Mouse (Mus musculus): ENCODE results near the gene Tcp11l2. TPM values are rescaled to one million over a fixed set of nuclear protein-coding genes. Genes with fewer than 3 reads are reported as not detected.

Gene Tcp11l2
- polyA plus RNA-seq, 1 experiment from 2014 or later, result 20.0 TPM

DNA sequence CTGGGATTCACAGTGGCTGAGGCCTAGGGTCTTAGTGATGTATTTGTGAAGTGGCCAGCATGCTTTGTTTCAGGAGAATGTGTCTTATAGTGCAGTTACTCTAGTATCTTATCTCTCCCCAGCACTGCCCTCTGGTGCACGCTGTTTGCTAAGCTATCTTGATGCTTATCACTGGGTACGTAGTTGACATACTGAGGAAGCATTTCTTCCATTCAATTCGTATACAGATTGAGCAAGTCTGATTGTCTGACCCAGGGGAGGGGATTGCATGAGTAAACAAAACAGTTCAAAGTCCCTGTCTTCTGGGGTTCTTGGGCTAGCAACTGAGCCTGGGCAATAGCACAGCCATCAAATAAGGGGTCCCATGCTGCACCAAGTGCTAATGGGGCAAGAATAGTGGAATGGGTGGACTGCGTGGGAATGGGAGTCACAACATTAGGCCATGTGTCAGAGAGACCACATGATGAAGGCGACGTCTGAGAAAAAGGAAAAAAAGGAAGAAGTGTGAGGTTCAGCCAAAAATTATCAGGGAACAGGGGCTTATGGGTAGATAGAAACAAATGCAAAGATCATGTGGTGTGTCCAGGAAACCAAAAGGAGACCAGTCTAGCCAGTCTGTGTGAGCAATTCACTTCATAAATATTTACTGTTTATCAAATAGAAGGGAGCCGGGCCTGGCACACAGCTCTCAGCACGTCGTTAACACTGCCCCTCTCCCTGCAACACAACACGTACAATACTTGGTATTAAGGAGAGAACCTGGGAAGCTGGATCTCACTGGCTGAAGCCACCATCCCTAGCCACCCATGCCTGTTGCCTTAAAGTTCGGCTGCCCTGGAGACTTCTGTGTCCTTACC lies 33.4 kb upstream of the Tcp11l2 start:
- ATAC-seq (ENCODE audit: low FRiP score), result no peak
- WGBS, result 81% methylated on average over 11 of the region's 11 CpGs

DNA sequence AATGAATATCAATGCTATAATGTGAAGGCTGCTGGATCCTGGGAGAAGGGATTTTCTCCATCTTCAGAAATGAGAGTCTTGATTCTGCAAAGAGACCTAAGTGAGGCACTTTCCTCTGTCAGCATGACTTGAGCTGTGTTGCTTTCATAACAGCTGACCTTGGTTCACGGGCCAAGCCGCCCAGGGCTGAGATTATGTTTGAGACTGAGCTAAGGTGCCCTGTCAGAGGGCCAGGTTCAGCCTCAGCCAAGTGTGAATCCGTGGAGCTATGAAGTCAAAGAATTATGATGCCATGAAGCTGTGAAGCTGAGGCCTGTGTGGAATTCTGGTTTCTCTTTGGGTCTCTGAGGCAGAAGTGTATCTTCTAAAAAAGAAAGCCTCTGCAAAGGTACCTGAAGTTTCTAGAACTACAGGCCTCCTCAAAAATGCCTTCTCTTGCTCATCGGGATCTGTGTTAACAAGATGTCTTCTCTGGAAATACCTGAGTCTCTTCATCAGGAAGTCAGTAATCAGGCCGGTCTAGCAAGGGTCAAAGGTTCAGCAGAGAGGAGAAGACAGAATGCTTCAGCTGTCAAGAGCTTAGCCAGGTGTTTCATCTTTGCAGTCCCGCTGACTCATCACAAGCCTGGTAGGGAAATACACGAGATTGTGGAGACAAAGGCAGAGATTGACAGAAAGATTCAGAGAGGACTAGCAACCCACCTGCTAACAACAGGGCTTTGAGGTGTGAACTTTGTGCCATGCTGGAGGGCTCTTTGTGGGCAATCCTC lies 31.4 kb upstream of the Tcp11l2 start:
- H3K36me3 ChIP-seq, result no peaks in the 10 kb centered on the region
- no peaks in the 10 kb centered on the region for H3K9me3 ChIP-seq (replicated peaks)
- H3K27ac ChIP-seq, result no peak overlapping the region
- no peak overlapping the region for H3K4me2 ChIP-seq (replicated peaks)
- no peaks in the 10 kb centered on the region for H3K27me3 ChIP-seq
- no peak overlapping the region for H3K4me3 ChIP-seq
- H3K4me1 ChIP-seq, result no peaks in the 10 kb centered on the region
- no peak for ATAC-seq (ENCODE audit: low FRiP score)
- no peak overlapping the region for H3K9ac ChIP-seq
- 71% methylated on average over 7 of the region's 7 CpGs for WGBS

More for the DNA sequence above, 33.4 kb upstream of the Tcp11l2 start:
- no peak overlapping the region for H3K4me3 ChIP-seq
- no peaks in the 10 kb centered on the region for H3K36me3 ChIP-seq
- H3K9me3 ChIP-seq (replicated peaks), result no peaks in the 10 kb centered on the region
- no peak overlapping the region for H3K27ac ChIP-seq
- no peaks in the 10 kb centered on the region for H3K27me3 ChIP-seq
- H3K9ac ChIP-seq, result no peak overlapping the region
- H3K4me1 ChIP-seq, result no peaks in the 10 kb centered on the region
- no peak overlapping the region for H3K4me2 ChIP-seq (replicated peaks)

DNA sequence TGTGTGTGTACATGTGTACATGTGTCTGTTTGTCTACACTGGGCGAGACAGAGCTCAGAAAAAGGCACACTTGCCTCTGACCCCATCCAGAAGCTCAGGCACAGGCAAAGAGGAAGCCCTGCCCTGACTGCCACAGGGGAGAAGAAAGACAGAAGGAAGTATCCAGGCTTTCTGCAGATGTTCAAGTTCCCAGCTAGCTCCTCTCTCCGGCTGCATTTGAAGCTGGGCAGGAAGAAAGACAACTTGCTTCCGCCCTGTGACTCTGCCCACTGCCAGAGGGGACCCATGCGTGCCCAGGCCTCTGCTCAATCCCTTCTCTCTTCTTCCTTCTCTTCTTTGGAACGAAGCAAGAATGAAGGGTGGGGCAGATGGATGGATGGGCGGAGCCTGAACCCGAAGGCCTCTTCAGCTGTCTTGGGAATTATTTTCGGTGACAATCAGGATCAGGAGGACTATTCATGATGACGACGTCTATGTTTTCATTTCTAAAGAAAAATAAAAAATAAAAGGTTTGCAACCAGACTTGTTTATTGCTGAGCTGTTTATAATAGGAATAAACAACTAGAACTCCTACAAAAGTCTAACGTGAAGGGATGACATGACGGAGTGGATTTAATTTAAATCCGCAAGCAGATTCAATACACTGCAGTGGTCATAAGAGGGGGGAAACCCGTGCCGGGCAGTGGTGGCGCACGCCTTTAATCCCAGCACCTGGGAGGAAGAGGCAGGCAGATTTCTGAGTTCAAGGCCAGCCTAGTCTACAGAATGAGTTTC lies 27.1 kb upstream of the Tcp11l2 start:
- WGBS, result 86% methylated on average over 17 of the region's 17 CpGs
- no peak overlapping the region for H3K4me2 ChIP-seq (replicated peaks)
- no peaks in the 10 kb centered on the region for H3K36me3 ChIP-seq

DNA sequence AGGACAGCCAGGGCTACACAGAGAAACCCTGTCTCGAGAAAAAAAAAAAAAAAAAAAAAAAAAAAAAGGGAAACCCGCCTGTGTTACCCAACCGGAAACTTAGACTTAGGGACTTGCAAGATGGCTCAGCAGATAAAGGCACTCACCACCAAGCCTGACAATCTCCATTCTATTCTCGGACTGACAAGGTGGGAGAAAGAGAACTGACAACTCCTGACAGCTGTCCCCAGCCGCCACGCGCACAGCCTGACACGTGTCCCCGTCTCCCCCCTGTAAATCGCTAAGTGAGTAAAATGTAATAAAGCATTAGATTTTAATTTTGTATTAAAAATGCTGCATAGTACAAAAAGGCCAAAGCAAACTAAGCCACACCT lies 26.5 kb upstream of the Tcp11l2 start:
- WGBS, result 79% methylated on average over 10 of the region's 10 CpGs
- H3K36me3 ChIP-seq, result no peaks in the 10 kb centered on the region
- H3K9ac ChIP-seq, result no peak overlapping the region
- H3K27ac ChIP-seq, result no peak overlapping the region
- no peak overlapping the region for H3K4me3 ChIP-seq
- no peak overlapping the region for H3K4me2 ChIP-seq (replicated peaks)
- ATAC-seq (ENCODE audit: low FRiP score), result no peak
- no peaks in the 10 kb centered on the region for H3K27me3 ChIP-seq
- H3K9me3 ChIP-seq (replicated peaks), result no peaks in the 10 kb centered on the region
- H3K4me1 ChIP-seq, result no peaks in the 10 kb centered on the region

More for the DNA sequence above, 27.1 kb upstream of the Tcp11l2 start:
- Histone ChIP-seq H3K9me3 (replicated peaks) (no peaks in the 10 kb centered on the region), H3K4me1 (no peaks in the 10 kb centered on the region), H3K27me3 (no peaks in the 10 kb centered on the region), H3K27ac (no peak overlapping the region), H3K9ac (no peak overlapping the region), H3K4me3 (no peak overlapping the region)
- no peak for ATAC-seq (ENCODE audit: low FRiP score)

DNA sequence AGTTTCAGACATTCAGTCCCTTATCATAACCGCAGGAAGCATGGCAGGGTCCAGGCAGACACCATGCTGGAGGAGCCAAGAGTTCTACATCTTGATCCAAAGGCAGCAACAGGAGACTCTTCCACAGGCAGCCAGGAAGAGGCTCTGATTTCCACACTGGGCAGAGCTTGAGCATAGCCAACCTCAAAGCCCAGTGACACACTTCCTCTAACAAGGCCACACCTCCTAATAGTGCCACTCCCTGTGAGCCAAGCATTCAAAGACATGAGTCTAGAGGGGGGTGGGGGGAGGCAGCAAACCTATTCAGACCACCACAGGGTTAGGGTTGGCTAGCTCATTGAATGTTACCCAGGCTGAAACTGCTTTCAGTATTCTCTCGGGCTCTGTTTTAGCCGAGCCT lies 24.6 kb upstream of the Tcp11l2 start:
- H3K27me3 ChIP-seq, result no peaks in the 10 kb centered on the region
- ATAC-seq (ENCODE audit: low FRiP score), result no peak
- WGBS, result 93% methylated on average over 3 of the region's 3 CpGs
- no peaks in the 10 kb centered on the region for H3K36me3 ChIP-seq
- no peak overlapping the region for H3K27ac ChIP-seq
- H3K9me3 ChIP-seq (replicated peaks), result no peaks in the 10 kb centered on the region
- H3K4me1 ChIP-seq, result no peaks in the 10 kb centered on the region
- H3K4me3 ChIP-seq, result no peak overlapping the region
- no peak overlapping the region for H3K4me2 ChIP-seq (replicated peaks)
- H3K9ac ChIP-seq, result no peak overlapping the region

DNA sequence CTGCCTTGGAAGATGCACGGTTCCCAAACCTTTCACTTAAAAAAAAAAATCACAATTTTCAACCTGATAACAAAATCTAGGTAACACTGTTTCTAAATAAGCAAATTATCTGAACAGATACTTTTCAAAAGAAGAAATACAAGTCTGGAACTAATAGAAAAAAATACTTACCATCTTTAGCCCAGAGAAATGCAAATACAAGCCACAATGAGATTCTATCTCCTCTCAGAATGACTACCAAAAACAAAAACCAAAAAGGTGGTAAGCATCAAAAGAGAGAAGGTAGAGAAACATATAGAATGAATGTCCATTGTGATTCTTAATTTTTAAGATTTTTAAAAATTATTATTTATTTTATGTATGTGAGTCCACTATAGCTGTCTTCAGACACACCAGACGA lies 23.9 kb upstream of the Tcp11l2 start:
- no peaks in the 10 kb centered on the region for H3K27me3 ChIP-seq
- ATAC-seq (ENCODE audit: low FRiP score), result no peak
- H3K9ac ChIP-seq, result no peak overlapping the region
- no peak overlapping the region for H3K4me3 ChIP-seq
- no peaks in the 10 kb centered on the region for H3K36me3 ChIP-seq
- no peak overlapping the region for H3K4me2 ChIP-seq (replicated peaks)
- no peaks in the 10 kb centered on the region for H3K9me3 ChIP-seq (replicated peaks)
- 95% methylated on average over 2 of the region's 2 CpGs for WGBS
- H3K27ac ChIP-seq, result no peak overlapping the region
- H3K4me1 ChIP-seq, result no peaks in the 10 kb centered on the region

DNA sequence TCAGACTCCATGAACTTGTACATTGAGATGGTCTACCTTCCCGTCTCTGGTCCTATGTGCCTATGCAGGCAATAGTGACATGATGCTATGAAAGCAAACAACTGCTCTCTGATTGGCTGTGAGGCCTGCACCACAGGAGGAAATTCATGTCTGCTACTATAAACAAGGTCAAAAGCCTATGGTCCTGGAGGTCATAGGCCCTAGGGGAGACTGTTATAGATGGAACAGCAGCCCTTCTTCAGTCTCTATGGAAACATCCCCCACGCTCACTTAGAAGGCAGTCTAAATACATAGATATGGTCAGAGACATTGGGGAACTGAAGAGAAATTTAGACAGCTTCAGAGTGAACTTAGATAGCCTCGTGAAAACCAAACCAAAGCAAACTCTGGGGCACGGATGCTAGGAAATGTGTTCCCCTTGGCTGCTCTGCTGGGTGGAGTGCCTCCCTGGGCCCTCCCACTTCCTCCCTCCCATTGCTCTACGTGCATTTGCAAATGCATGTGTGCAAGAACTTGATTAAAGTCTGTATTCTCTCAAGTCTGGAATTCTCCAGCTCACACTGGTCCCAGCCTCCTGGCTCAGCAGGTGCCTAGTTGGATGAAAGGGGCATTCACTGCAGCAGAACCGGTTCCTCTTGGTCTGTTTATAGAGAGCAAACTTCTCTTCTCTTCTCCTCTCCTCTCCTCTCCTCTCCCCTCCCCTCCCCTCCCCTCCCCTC lies 22.0 kb upstream of the Tcp11l2 start:
- no peak for ATAC-seq (ENCODE audit: low FRiP score)

DNA sequence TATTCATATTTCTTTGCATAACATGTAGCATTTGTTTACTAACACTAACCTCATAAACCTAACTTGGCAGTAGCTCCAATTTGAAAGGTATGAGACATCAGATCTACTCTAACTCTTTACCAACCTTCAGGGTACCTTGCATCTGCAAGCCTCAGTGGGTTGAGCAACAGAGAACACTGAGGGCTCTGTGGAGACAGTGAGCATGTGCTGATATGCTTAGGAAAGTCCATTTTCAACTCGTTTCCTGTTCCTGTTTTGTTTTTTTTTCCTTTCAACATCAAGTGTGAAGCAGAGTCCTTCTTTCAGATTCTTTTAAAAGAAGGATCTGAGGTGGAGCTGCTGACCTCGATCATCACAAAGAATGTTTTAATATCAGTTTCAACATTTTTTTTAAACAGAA lies 20.3 kb upstream of the Tcp11l2 start:
- H3K36me3 ChIP-seq, result no peaks in the 10 kb centered on the region
- WGBS, result 77% methylated on average over 2 of the region's 2 CpGs
- no peak overlapping the region for H3K4me2 ChIP-seq (replicated peaks)
- H3K27me3 ChIP-seq, result peaks cover 3% of the 10 kb centered on the region
- H3K4me1 ChIP-seq, result no peaks in the 10 kb centered on the region
- ATAC-seq (ENCODE audit: low FRiP score), result no peak
- no peak overlapping the region for H3K27ac ChIP-seq
- H3K4me3 ChIP-seq, result no peak overlapping the region
- H3K9ac ChIP-seq, result no peak overlapping the region
- H3K9me3 ChIP-seq (replicated peaks), result 0 out of 2 replicates have a peak, but pooled peaks cover 5% of the 10 kb centered on the region

More for the DNA sequence above, 22.0 kb upstream of the Tcp11l2 start:
- H3K4me2 ChIP-seq (replicated peaks), result no peak overlapping the region
- no peak overlapping the region for H3K4me3 ChIP-seq
- whole genome bisulfite sequencing, result 31% methylated on average over 6 of the region's 6 CpGs
- H3K9me3 ChIP-seq (replicated peaks), result 0 out of 2 replicates have a peak, but pooled peaks cover 5% of the 10 kb centered on the region
- H3K9ac ChIP-seq, result no peak overlapping the region
- no peaks in the 10 kb centered on the region for H3K36me3 ChIP-seq
- no peaks in the 10 kb centered on the region for H3K4me1 ChIP-seq
- no peak overlapping the region for H3K27ac ChIP-seq
- H3K27me3 ChIP-seq, result no peaks in the 10 kb centered on the region

DNA sequence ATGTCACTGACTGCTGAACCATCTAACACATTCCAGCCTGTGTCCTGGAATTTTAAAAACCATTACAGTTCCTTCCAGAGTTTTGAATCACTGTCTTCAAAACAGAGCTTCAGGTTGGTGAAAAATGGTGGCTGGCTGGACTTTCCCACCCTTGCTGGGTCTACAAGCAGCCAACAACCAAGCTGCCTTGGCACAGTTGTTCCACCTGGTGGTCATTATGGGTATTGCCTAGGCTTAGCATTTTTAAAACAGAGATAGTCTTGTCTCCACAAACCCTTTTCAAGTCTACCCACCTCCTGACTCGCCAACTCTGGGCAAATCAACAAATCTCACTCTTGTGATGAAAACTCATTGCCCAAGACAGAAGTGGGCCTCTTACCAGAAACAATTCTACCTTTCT lies 17.9 kb upstream of the Tcp11l2 start:
- 94% methylated on average over 1 of the region's 1 CpGs for WGBS
- no peak for ATAC-seq (ENCODE audit: low FRiP score)
- no peak overlapping the region for H3K4me2 ChIP-seq (replicated peaks)

DNA sequence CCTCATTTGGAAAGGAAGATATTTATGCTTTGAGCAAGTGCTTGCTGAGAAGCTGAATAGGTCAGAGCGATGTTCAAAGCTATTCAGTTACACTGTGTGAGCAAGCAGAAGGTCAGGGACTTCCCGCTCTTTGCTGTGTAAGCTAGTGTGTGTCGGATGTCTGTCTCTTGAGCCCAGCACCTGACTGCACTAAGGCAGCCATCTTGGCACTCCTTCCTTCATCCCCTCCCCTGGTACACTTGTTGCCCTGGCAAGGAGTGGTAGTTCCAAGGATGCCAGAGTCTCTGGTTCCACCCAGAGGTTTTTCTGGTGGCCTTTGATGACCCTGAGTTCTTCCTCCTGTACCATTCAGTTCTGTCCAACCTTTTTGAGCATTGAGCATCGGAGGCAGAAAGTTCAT lies 16.4 kb upstream of the Tcp11l2 start:
- H3K27me3 ChIP-seq, result peaks cover 3% of the 10 kb centered on the region
- no peak overlapping the region for H3K27ac ChIP-seq
- no peak overlapping the region for H3K4me2 ChIP-seq (replicated peaks)
- H3K36me3 ChIP-seq, result no peaks in the 10 kb centered on the region
- no peak overlapping the region for H3K9ac ChIP-seq
- no peak for ATAC-seq (ENCODE audit: low FRiP score)
- H3K4me3 ChIP-seq, result no peak overlapping the region
- 0 out of 2 replicates have a peak, but pooled peaks cover 4% of the 10 kb centered on the region for H3K4me1 ChIP-seq
- 85% methylated on average over 4 of the region's 4 CpGs for WGBS
- H3K9me3 ChIP-seq (replicated peaks), result 0 out of 2 replicates have a peak, but pooled peaks cover 5% of the 10 kb centered on the region

More for the DNA sequence above, 17.9 kb upstream of the Tcp11l2 start:
- peaks cover 3% of the 10 kb centered on the region for H3K27me3 ChIP-seq
- no peak overlapping the region for H3K4me3 ChIP-seq
- no peak overlapping the region for H3K27ac ChIP-seq
- H3K36me3 ChIP-seq, result no peaks in the 10 kb centered on the region
- H3K9ac ChIP-seq, result no peak overlapping the region
- 0 out of 2 replicates have a peak, but pooled peaks cover 5% of the 10 kb centered on the region for H3K9me3 ChIP-seq (replicated peaks)
- 0 out of 2 replicates have a peak, but pooled peaks cover 4% of the 10 kb centered on the region for H3K4me1 ChIP-seq

DNA sequence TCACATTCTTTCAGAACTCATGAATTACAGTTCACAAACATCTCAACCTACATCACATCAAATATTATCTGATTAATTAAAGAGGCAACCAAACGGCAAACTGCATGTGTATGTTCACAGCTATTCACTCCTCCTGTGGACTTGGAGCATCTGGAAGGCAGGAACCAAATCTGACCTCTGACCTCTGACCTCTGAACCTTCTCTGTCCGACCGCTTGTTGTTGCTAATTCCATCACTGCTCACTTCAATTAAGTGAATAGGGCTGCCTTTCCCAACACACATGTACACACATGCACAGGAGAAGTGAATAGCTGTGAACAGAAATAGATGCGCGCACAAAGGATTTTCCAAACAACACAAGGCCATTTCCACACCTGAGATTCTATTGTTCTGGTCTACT lies 14.3 kb upstream of the Tcp11l2 start:
- Histone ChIP-seq H3K27ac (no peak overlapping the region), H3K4me3 (no peak overlapping the region), H3K36me3 (no peaks in the 10 kb centered on the region), H3K9me3 (replicated peaks) (0 out of 2 replicates have a peak, but pooled peaks cover 5% of the 10 kb centered on the region), H3K9ac (no peak overlapping the region), H3K4me1 (0 out of 2 replicates have a peak, but pooled peaks cover 4% of the 10 kb centered on the region), H3K27me3 (peaks cover 3% of the 10 kb centered on the region), H3K4me2 (replicated peaks) (no peak overlapping the region)
- 61% methylated on average over 5 of the region's 5 CpGs for WGBS
- ATAC-seq (ENCODE audit: low FRiP score), result no peak
